Mouse (Mus musculus): ENCODE results near the gene Oip5.
A peak's percentile ranks its signal among the peaks of the same experiment; 100 is the strongest.
"Not testable (repeated sequence)": the region's sequence is repeated elsewhere in the genome, so short reads cannot be mapped to it uniquely, and the experiment has no call there.

The Oip5 gene

GRCm38 (mm10) chr2:119618199-119618982, at the start of gene Oip5, which contains the start of gene Nusap1:
TSS of gene Oip5 (minus strand) at chr2:119618469.
TSS of gene Nusap1 (plus strand) at chr2:119618298.
- peak; percentile 90 to 95 for DNase-seq

- DNase-seq: not testable (repeated sequence)
Measured at GRCm38 (mm10) chr2:119665744-119666143, 47.5 kb upstream of the Oip5 start.

- DNase-seq: peak; percentile 61 to 75
Measured at GRCm38 (mm10) chr2:119662220-119663182, 44.2 kb upstream of the Oip5 start, which contains the start of gene Ndufaf1. TSS of gene Ndufaf1 (minus strand) at chr2:119662827.

- no peak for DNase-seq
Measured at GRCm38 (mm10) chr2:119644254-119644653, 26.0 kb upstream of the Oip5 start.

GRCm38 (mm10) chr2:119641214-119641912, 23.1 kb upstream of the Oip5 start:
- no peak for DNase-seq

GRCm38 (mm10) chr2:119636781-119637180, 18.5 kb upstream of the Oip5 start:
- no peak for DNase-seq

GRCm38 (mm10) chr2:119621302-119621701, 3.0 kb upstream of the Oip5 start:
- DNase-seq: no peak

- not testable (repeated sequence) for DNase-seq
Measured at GRCm38 (mm10) chr2:119619002-119619401, 733 bp upstream of the Oip5 start.

- DNase-seq: no peak
Measured at GRCm38 (mm10) chr2:119617841-119618198, 449 bp downstream of the Oip5 start.

- no peak for DNase-seq
Measured at GRCm38 (mm10) chr2:119607023-119607422, 11.2 kb downstream of the Oip5 start.

- no peak for DNase-seq
Measured at GRCm38 (mm10) chr2:119605361-119605973, 12.8 kb downstream of the Oip5 start.

GRCm38 (mm10) chr2:119603909-119604308, 14.4 kb downstream of the Oip5 start:
- DNase-seq: no peak

GRCm38 (mm10) chr2:119602488-119602887, 15.8 kb downstream of the Oip5 start:
- DNase-seq: no peak

GRCm38 (mm10) chr2:119601575-119601974, 16.7 kb downstream of the Oip5 start:
- not testable (repeated sequence) for DNase-seq

- DNase-seq: no peak
Measured at GRCm38 (mm10) chr2:119601027-119601426, 17.2 kb downstream of the Oip5 start.

GRCm38 (mm10) chr2:119596781-119597330, 21.4 kb downstream of the Oip5 start:
- no peak for DNase-seq

GRCm38 (mm10) chr2:119595308-119595707, 23.0 kb downstream of the Oip5 start:
- no peak for DNase-seq

GRCm38 (mm10) chr2:119594113-119594981, 23.9 kb downstream of the Oip5 start:
- DNase-seq: peak; percentile 85 to 91

- DNase-seq: no peak
Measured at GRCm38 (mm10) chr2:119593765-119594112, 24.5 kb downstream of the Oip5 start.

GRCm38 (mm10) chr2:119591247-119591646, 27.0 kb downstream of the Oip5 start:
- no peak for DNase-seq

GRCm38 (mm10) chr2:119587383-119587782, 30.9 kb downstream of the Oip5 start:
- peak; percentile 41 to 46 for DNase-seq

Measured in thymus, adult 18-20 months (tissue).